Mouse (Mus musculus) gastrocnemius, postnatal 36 days (tissue): Measurements from ENCODE around the gene Ncf1. TPM values are rescaled to one million over a fixed set of nuclear protein-coding genes. Genes with fewer than 3 reads are reported as not detected.

Source experiments
- DNase-seq, 2 experiments: peaks; one replicate each; pipeline ENCODE4 v3.0.0; 2022
- intact Hi-C: fragments of 180-260 bp; cut with DNase I; formaldehyde crosslinking; loops from one replicate; pipeline ENCODE4 v1.15.1; 2025
- long read RNA-seq, 2 experiments: library from polyadenylated mRNA; stranded (forward); transcript quantifications; one replicate each; pipeline ENCODE4 v2.0.0; 2021
- total RNA-seq, 2 experiments: library from RNA; stranded (reverse); gene quantifications; 2 replicates each; pipeline ENCODE4 v1.2.3; 2021

Ncf1 gene
- 1 to 10 TPM; 1.9 to 2.5 TPM for total RNA-seq
- long read RNA-seq, experiment 1, partial matches to known transcripts, result 1 of 2 reads
- long read RNA-seq, experiment 1, other reads (novel, unspliced or antisense), result 0 of 2 reads
- long read RNA-seq, experiment 2, result 0 reads

GRCm38 (mm10) chr5:134229391-134229790 lies at the start of gene Ncf1:
Gene Ncf1 (minus strand): TSS chr5:134229625.
- intact Hi-C loops, result loop anchor here (5.0 kb wide), 1 partner anchor 113 kb away; no protein-coding TSS in a partner anchor
- no peak for DNase-seq

GRCm38 (mm10) chr5:134277109-134277508 lies 47.7 kb upstream of the Ncf1 start:
- no peak for DNase-seq
- intact Hi-C loops, result no loop called here

- intact Hi-C loops, result no loop called here
- no peak for DNase-seq
These were observed 46.1 kb upstream of the Ncf1 start for GRCm38 (mm10) chr5:134275556-134275955.

GRCm38 (mm10) chr5:134275021-134275420 lies 45.6 kb upstream of the Ncf1 start:
- DNase-seq, result no peak
- intact Hi-C loops, result no loop called here

- intact Hi-C loops, result no loop called here
- DNase-seq, result no peak
These were observed 44.3 kb upstream of the Ncf1 start for GRCm38 (mm10) chr5:134273761-134274160.

- DNase-seq, result no peak
- intact Hi-C loops, result no loop called here
These were observed 43.3 kb upstream of the Ncf1 start for GRCm38 (mm10) chr5:134272761-134273160.

- DNase-seq, result no peak
- intact Hi-C loops, result no loop called here
These were observed 42.0 kb upstream of the Ncf1 start for GRCm38 (mm10) chr5:134271421-134271820.

- DNase-seq, result no peak
- intact Hi-C loops, result no loop called here
These were observed 41.1 kb upstream of the Ncf1 start for GRCm38 (mm10) chr5:134270566-134270965.

GRCm38 (mm10) chr5:134269751-134270150 lies 40.3 kb upstream of the Ncf1 start:
- intact Hi-C loops, result loop anchor here (5.0 kb wide), 1 partner anchor 57 kb away; no protein-coding TSS in a partner anchor
- DNase-seq, result no peak

- no peak for DNase-seq
- intact Hi-C loops, result loop anchor here (5.0 kb wide), 1 partner anchor 56 kb away; no protein-coding TSS in a partner anchor
These were observed 39.3 kb upstream of the Ncf1 start for GRCm38 (mm10) chr5:134268751-134269150.

GRCm38 (mm10) chr5:134266404-134266803 lies 37.0 kb upstream of the Ncf1 start:
- DNase-seq, result no peak
- intact Hi-C loops, result loop anchor here (5.0 kb wide), 1 partner anchor 54 kb away; no protein-coding TSS in a partner anchor

GRCm38 (mm10) chr5:134265890-134266289 lies 36.5 kb upstream of the Ncf1 start:
- DNase-seq, result no peak
- intact Hi-C loops, result loop anchor here (5.0 kb wide), 1 partner anchor 54 kb away; no protein-coding TSS in a partner anchor

- no peak for DNase-seq
- intact Hi-C loops, result no loop called here
These were observed 30.7 kb upstream of the Ncf1 start for GRCm38 (mm10) chr5:134260001-134260636.

GRCm38 (mm10) chr5:134258934-134259333 lies 29.5 kb upstream of the Ncf1 start:
- intact Hi-C loops, result no loop called here

GRCm38 (mm10) chr5:134258395-134258794 lies 29.0 kb upstream of the Ncf1 start:
- no peak for DNase-seq
- intact Hi-C loops, result no loop called here

More at GRCm38 (mm10) chr5:134258934-134259333, 29.5 kb upstream of the Ncf1 start:
- DNase-seq, result no peak

- intact Hi-C loops, result no loop called here
- DNase-seq, result no peak
These were observed 28.1 kb upstream of the Ncf1 start for GRCm38 (mm10) chr5:134257349-134258031.

- DNase-seq, result no peak
- intact Hi-C loops, result no loop called here
These were observed 25.9 kb upstream of the Ncf1 start for GRCm38 (mm10) chr5:134255294-134255693.

- intact Hi-C loops, result no loop called here
- DNase-seq, result no peak
These were observed 24.4 kb upstream of the Ncf1 start for GRCm38 (mm10) chr5:134253806-134254205.

GRCm38 (mm10) chr5:134251083-134251482 lies 21.7 kb upstream of the Ncf1 start:
- no peak for DNase-seq
- intact Hi-C loops, result no loop called here

GRCm38 (mm10) chr5:134250601-134251000 lies 21.2 kb upstream of the Ncf1 start:
- intact Hi-C loops, result no loop called here
- DNase-seq, result no peak

- intact Hi-C loops, result loop anchor here (10.0 kb wide), 1 partner anchor 54 kb away; no protein-coding TSS in a partner anchor
- no peak for DNase-seq
These were observed 19.8 kb upstream of the Ncf1 start for GRCm38 (mm10) chr5:134249245-134249649.
